Mouse (Mus musculus): ENCODE measurements around the gene Ampd3. TPM values are rescaled to one million over a fixed set of nuclear protein-coding genes. Genes with fewer than 3 reads are reported as not detected.

Gene Ampd3
- total and polyA plus RNA-seq, 3 experiments = 14.8 to 22.3 TPM; not detected in 1

GRCm38 (mm10) chr7:110774674-110775073 is 6.7 kb downstream of the Ampd3 start:
- H3K27me3 ChIP-seq (ENCODE audit: control insufficient read depth in 1 of 2, insufficient read depth in 2 of 2, low read length in 2 of 2) = no peaks in the 10 kb centered on the region
- H3K9ac ChIP-seq (ENCODE audit: control insufficient read depth, low read depth, low read length, poor library complexity, severe bottlenecking) = peak overlapping the region; percentile 71
- H3K4me3 ChIP-seq (ENCODE audit: control insufficient read depth in 1 of 2, insufficient read depth in 1 of 2, low read depth in 2 of 2, low read length in 2 of 2) = peak overlapping the region; percentile 55 to 83
- H3K27ac ChIP-seq (ENCODE audit: control insufficient read depth, low read depth, low read length) = peak overlapping the region; percentile 91
- TF ChIP-seq GATA1 (IDR thresholded peaks at IDR 0.05; ENCODE audit: low read depth, low read length) (peak; percentile 95), CHD1 (IDR thresholded peaks at IDR 0.05; ENCODE audit: low read depth, low read length) (no peak), POLR2AphosphoS5 (IDR thresholded peaks at IDR 0.05; ENCODE audit: borderline replicate concordance, low read depth, low read length) (no peak), MYB (IDR thresholded peaks at IDR 0.05; ENCODE audit: low read depth, low read length) (no peak), TAL1 (IDR thresholded peaks at IDR 0.05; ENCODE audit: low read length) (peak; percentile 61), UBTF (IDR thresholded peaks at IDR 0.05; ENCODE audit: borderline replicate concordance, insufficient read depth, low read depth, low read length) (0 out of 2 replicates have a peak, but pooled peaks have one; percentile 45), HCFC1 (IDR thresholded peaks at IDR 0.05; ENCODE audit: low read depth, low read length) (no peak), SMC3 (IDR thresholded peaks at IDR 0.05; ENCODE audit: low read depth, low read length) (no peak), ELF1 (IDR thresholded peaks at IDR 0.05; ENCODE audit: low read depth, low read length) (no peak; the same call in 1 of the 2 replicates), ZMIZ1 (IDR thresholded peaks at IDR 0.05; ENCODE audit: low read depth, low read length) (0 out of 2 replicates have a peak, but pooled peaks have one; percentile 25), EP300 (IDR thresholded peaks at IDR 0.05; ENCODE audit: low read depth in 1 of 2, low read length in 2 of 2) (peak; percentile 63 to 82), ETS1 (IDR thresholded peaks at IDR 0.05; ENCODE audit: low read depth, low read length) (peak; percentile 79), SIN3A (IDR thresholded peaks at IDR 0.05; ENCODE audit: low read length) (peak; percentile 56), POLR2A (IDR thresholded peaks at IDR 0.05; ENCODE audit: control insufficient read depth in 1 of 2, insufficient read depth in 1 of 2, low read depth in 1 of 2, low read length in 2 of 2, poor library complexity in 1 of 2) (peak; percentile 27 to 76; a peak in 2 of 4 replicates), TCF12 (IDR thresholded peaks at IDR 0.05; ENCODE audit: low read depth, low read length) (peak; percentile 71), TBP (IDR thresholded peaks at IDR 0.05; ENCODE audit: low read depth, low read length) (peak; percentile 91)
- peak; percentile 94 for DNase-seq (ENCODE audit: low read depth, low spot score)
- peaks cover 6% of the 10 kb centered on the region for H3K79me2 ChIP-seq (ENCODE audit: control insufficient read depth, insufficient read depth, low read length, poor library complexity)
- peaks cover 0 to 62% of the 10 kb centered on the region in 2 experiments; a peak in 2 of 4 replicates for H3K36me3 ChIP-seq (ENCODE audit: control insufficient read depth in 1 of 2, insufficient read depth in 2 of 2, low read length in 2 of 2)
- no peaks in the 10 kb centered on the region for H3K9me3 ChIP-seq (replicated peaks; ENCODE audit: insufficient read depth, low read length)
- peaks cover 20 to 54% of the 10 kb centered on the region in 2 experiments for H3K4me1 ChIP-seq (ENCODE audit: control insufficient read depth in 1 of 2, insufficient read depth in 2 of 2, low read length in 2 of 2)

- Histone ChIP-seq H3K9me3 (replicated peaks; ENCODE audit: insufficient read depth, low read length) (no peaks in the 10 kb centered on the region), H3K27ac (ENCODE audit: control insufficient read depth, low read depth, low read length) (no peak overlapping the region), H3K79me2 (ENCODE audit: control insufficient read depth, insufficient read depth, low read length, poor library complexity) (peaks cover 6% of the 10 kb centered on the region), H3K27me3 (ENCODE audit: control insufficient read depth in 1 of 2, insufficient read depth in 2 of 2, low read length in 2 of 2) (no peaks in the 10 kb centered on the region), H3K4me3 (ENCODE audit: control insufficient read depth in 1 of 2, insufficient read depth in 1 of 2, low read depth in 2 of 2, low read length in 2 of 2) (no peak overlapping the region), H3K9ac (ENCODE audit: control insufficient read depth, low read depth, low read length, poor library complexity, severe bottlenecking) (no peak overlapping the region), H3K36me3 (ENCODE audit: control insufficient read depth in 1 of 2, insufficient read depth in 2 of 2, low read length in 2 of 2) (peaks cover 0 to 61% of the 10 kb centered on the region in 2 experiments; a peak in 2 of 4 replicates), H3K4me1 (ENCODE audit: control insufficient read depth in 1 of 2, insufficient read depth in 2 of 2, low read length in 2 of 2) (peaks cover 26 to 56% of the 10 kb centered on the region in 2 experiments)
- no peak for TF ChIP-seq JUND (IDR thresholded peaks at IDR 0.05; ENCODE audit: low read depth, low read length)
- no peak for TF ChIP-seq USF1 (IDR thresholded peaks at IDR 0.05; ENCODE audit: low read depth, low read length)
- no peak for TF ChIP-seq MXI1 (IDR thresholded peaks at IDR 0.05; ENCODE audit: low read depth, low read length)
- TF ChIP-seq EP300 (IDR thresholded peaks at IDR 0.05; ENCODE audit: low read depth in 1 of 2, low read length in 2 of 2) = no peak
- no peak for TF ChIP-seq ZMIZ1 (IDR thresholded peaks at IDR 0.05; ENCODE audit: low read depth, low read length)
- TF ChIP-seq MAX (IDR thresholded peaks at IDR 0.05; ENCODE audit: low read length) = no peak
- TF ChIP-seq RCOR1 (IDR thresholded peaks at IDR 0.05; ENCODE audit: low read depth, low read length) = no peak
- no peak for TF ChIP-seq USF2 (IDR thresholded peaks at IDR 0.05; ENCODE audit: borderline replicate concordance in 1 of 2, insufficient read depth in 1 of 2, low read depth in 1 of 2, low read length in 2 of 2)
- TF ChIP-seq CHD1 (IDR thresholded peaks at IDR 0.05; ENCODE audit: low read depth, low read length) = no peak
- TF ChIP-seq MAFK (IDR thresholded peaks at IDR 0.05; ENCODE audit: borderline replicate concordance, low read depth, low read length) = no peak
- no peak for DNase-seq (ENCODE audit: low read depth, low spot score)
Measured at GRCm38 (mm10) chr7:110777146-110778001, 9.4 kb downstream of the Ampd3 start.
